Mouse (Mus musculus) testis, adult 10 weeks (tissue): Measurements from ENCODE around the gene Mtor. TPM values are rescaled to one million over a fixed set of nuclear protein-coding genes. Genes with fewer than 3 reads are reported as not detected.

Experiments used
- polyA plus RNA-seq: library from polyadenylated mRNA; stranded (reverse); fragments of 350-450 nt; fragmentation: Illumina TruSeq; extraction: RNeasy Lipid Tissue Mini Kit (QIAGEN cat#74804); gene quantifications from one replicate; pipeline ENCODE4 v1.2.3, GENCODE M21; 2014; ENCODE audit warnings: low read depth, low replicate concordance

Gene Mtor
- polyA plus RNA-seq, result 15.2 TPM

DNA sequence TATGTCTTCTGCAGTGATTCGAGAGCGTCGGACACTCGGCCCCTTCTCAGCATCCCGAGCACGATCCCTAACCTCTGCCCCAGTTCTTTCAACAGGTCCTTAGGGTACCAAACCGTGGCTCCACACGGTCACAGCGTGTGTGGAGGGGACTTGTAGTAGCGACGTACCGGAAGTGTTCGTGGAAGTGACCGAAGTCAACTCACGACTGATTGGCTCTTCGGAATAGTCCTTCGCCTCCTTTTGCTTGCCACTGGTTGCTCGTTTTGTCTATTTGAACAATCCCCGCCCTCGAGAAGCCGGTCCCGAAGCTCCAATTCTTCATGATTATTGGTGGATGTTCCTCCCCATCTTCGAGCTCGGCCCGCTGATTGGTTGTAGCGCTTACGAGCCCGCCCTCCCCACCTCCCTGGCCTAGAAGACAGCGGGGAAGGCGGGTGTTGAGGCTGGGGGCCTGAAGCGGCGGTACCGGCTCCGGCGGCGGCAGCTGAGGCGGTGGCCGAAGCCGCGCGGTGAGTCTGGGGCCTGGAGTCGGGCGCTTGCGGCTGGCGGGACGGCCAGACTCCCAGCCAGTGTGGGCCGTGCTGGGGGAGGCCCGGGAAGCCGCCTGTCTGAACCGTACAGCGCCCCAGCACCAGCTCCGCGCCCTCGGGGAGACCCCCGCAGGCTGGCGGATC is at the start of gene Mtor:
Gene Mtor, plus strand, starts transcription at position 433 of the 674 bp plus-strand sequence.

DNA sequence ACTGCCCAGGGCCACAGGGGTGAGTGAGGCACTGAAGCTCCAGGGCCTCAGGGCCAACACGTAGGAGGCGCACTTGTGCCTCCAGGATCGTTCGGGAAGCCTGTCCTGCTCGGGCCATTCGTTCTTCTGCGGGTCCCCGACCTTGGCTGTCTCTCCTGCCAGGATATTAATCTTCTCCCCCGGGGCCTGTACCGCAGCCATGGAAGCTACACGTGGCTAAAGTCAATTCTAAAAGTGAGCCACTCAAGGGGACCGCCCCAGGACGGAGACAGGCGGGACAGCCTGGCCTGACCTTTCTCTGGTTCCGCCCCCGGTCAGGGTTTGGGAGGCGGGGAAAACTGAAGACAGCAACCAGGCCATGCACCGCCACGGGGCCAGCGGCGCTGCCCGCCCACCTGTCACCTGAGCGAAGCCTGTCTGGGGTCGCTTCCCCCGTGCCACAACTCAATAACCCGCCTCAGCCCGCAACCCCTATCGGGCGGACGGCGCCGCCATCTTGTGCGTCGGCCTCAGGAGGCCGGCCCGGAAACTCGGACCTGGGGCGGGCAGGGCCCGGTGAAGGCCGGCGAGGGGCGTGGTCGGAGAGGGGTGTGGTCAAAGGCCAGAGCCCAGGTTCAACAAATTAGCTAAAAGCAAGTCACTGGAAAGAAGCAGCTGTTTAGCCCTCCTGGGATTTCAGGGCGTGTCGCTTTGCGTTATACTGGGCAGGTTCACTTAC is 4.0 kb upstream of the Mtor start, which contains the start of gene Ubiad1:
Gene Ubiad1, minus strand, starts transcription at position 522 of the 718 bp plus-strand sequence.

GRCm38 (mm10) chr4:148500410-148500867 is 52.0 kb downstream of the Mtor start, which contains the start of gene Angptl7:
Angptl7 (minus strand) TSS chr4:148500460.

DNA sequence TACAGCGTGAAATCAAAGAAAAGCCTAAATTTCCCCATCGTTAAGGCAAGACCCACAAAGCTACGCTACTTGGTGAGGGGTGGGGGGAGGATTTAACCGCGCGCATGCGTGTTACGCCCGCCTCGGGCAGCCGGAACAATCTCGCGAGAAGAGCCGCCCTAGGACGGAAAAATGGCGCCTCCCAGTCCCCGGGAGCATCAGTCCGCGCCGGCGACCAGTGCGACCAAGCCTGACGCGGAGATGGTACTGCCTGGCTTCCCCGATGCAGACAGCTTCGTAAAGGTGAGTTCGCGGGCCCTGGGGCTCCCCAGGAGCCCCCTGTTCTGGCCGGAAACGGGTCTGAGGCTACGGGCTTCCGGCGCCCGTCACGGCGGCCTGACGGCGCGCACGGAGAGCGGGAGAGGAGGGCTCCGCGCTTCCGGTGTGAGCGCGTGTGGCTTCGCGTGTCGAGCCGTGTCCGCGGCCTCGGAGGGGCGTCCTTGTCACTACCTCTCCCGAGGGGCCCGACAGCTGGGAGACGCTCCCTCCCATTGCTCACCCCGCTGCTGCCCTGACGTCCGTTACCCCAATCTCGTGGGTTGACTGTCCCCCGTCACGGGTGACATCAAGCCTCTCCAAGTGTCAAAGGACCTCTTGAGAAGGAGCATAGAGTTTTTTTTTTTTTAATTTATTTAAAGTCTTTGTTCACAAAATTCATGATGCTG is 110.0 kb downstream of the Mtor start, which contains the start of gene Exosc10:
Gene Exosc10, plus strand, starts transcription at position 133 of the 704 bp plus-strand sequence.

GRCm38 (mm10) chr4:148591171-148591630 is 142.8 kb downstream of the Mtor start, which contains the start of gene Srm:
Srm (plus strand) TSS chr4:148591503.

DNA sequence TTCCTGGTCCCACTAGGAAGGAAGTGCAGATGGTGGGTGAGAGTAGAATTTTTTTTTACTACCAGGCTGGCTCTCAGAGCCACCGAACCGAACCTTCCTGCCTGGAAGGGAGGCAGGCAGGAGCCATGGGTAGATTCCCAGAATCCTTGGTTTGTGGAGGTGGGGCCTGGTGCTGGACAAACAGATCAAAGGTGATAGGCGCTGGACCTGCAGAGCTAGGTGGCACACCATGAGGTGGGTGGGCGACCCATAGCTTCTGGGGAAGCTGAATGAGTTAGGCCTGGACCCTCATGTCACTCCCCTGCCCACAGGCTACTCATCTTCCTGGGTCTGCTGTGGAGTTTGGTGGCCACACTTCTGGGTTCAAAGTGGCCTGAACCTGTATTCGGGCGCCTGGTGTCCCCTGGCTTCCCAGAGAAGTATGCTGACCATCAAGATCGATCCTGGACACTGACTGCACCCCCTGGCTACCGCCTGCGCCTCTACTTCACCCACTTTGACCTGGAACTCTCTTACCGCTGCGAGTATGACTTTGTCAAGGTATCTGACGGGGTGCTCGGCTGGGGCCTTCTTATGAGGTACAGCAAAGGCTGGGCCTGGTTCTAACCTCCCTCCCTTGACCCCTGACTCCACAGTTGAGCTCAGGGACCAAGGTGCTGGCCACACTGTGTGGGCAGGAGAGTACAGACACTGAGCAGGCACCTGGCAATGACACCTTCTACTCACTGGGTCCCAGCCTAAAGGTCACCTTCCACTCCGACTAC is 154.1 kb downstream of the Mtor start, which contains the start of gene Masp2:
Gene Masp2, plus strand, starts transcription at position 198 of the 764 bp plus-strand sequence.

Other genes with a start within 250 kb of the Mtor start
- not detected for gene Disp3, start 160.6 kb upstream of the Mtor start, polyA plus RNA-seq
- 2.5 TPM for gene Ubiad1, start 3.8 kb upstream of the Mtor start, polyA plus RNA-seq
- 3.3 TPM for gene Angptl7, start 51.8 kb downstream of the Mtor start, polyA plus RNA-seq
- 19.0 TPM for gene Exosc10, start 109.8 kb downstream of the Mtor start, polyA plus RNA-seq
- gene Srm, start 142.9 kb downstream of the Mtor start, polyA plus RNA-seq, result not detected
- not detected for gene Masp2, start 153.9 kb downstream of the Mtor start, polyA plus RNA-seq
- 456 TPM for gene Tardbp, start 178.4 kb downstream of the Mtor start, polyA plus RNA-seq
- not detected for gene Gm572, start 194.7 kb downstream of the Mtor start, polyA plus RNA-seq